15 mouse cellular contexts compared by ENCODE assay signal in genomic region chr2:103656028-103656427, GRCm38 (mm10).
DNase-seq lines count a peak whose midpoint lies in the region; ATAC-seq and TF ChIP-seq lines count a peak whose summit lies in the region.
"Had no signal": no experiment of that assay in that cellular context is flagged by ENCODE, and none has a peak within 500 bp of the region (broad histone marks: within the 10 kb centered on the region; RNA-seq: fewer than 3 reads in every experiment).

No protein-coding gene starts in this region.

- H3K27me3 ChIP-seq in C2C12 (ENCODE audit: control insufficient read depth, insufficient read depth, insufficient read length) (no peaks in the 10 kb centered on the region), myocyte (ENCODE audit: control insufficient read depth, insufficient read depth, insufficient read length) (no peaks in the 10 kb centered on the region)
- H3K27me3 ChIP-seq in forebrain, embryonic 12.5 days, result no peaks in the 10 kb centered on the region; the same call in 1 of the 2 replicates
- H3K27me3 ChIP-seq: kidney, embryonic 15.5 days had no signal

- H3K79me2 ChIP-seq in C2C12 (ENCODE audit: control insufficient read depth, insufficient read depth) (no peaks in the 10 kb centered on the region), myocyte (ENCODE audit: control insufficient read depth, insufficient read depth) (no peaks in the 10 kb centered on the region)

- DNase-seq in 3T3-L1 (ENCODE audit: low read depth, low spot score) (peak; percentile 86), R1 (ENCODE audit: low read depth, low spot score) (peak; percentile 57)
- DNase-seq in thymus, postnatal 10 days (ENCODE audit: low spot score in 2 of 2), result no peak
- no peak for DNase-seq in left cerebral cortex, adult 11 months (ENCODE audit: low spot score)
- DNase-seq: adrenal gland, postnatal 36 days; cerebellum, postnatal 14 days; forebrain, postnatal 0 days; gastrocnemius, postnatal 10 days; liver; spleen, adult 18-20 months had no signal

- H3K79me3 ChIP-seq in C2C12 (ENCODE audit: low read depth), result no peaks in the 10 kb centered on the region

- TF ChIP-seq POLR2A in myocyte (IDR thresholded peaks at IDR 0.05; ENCODE audit: insufficient read length, low read depth), result no peak

- peak overlapping the region; percentile 20 for H3K4me2 ChIP-seq in myocyte (ENCODE audit: low read depth)
- no peak overlapping the region for H3K4me2 ChIP-seq in forebrain, embryonic 12.5 days
- H3K4me2 ChIP-seq: kidney, embryonic 15.5 days had no signal

- H3K4me1 ChIP-seq in forebrain, embryonic 12.5 days, result peaks cover 14% of the 10 kb centered on the region

- TF ChIP-seq CTCF in C2C12 (IDR thresholded peaks at IDR 0.05; ENCODE audit: control insufficient read depth, insufficient read depth, insufficient read length), result no peak

- no peak overlapping the region for H3K9ac ChIP-seq in forebrain, embryonic 12.5 days
- H3K9ac ChIP-seq: forebrain, postnatal 0 days; kidney, embryonic 15.5 days had no signal

- H3K36me3 ChIP-seq in C2C12 (ENCODE audit: control insufficient read depth, insufficient read depth) (no peaks in the 10 kb centered on the region), myocyte (ENCODE audit: control insufficient read depth, insufficient read depth) (no peaks in the 10 kb centered on the region)
- no peaks in the 10 kb centered on the region for H3K36me3 ChIP-seq in forebrain, embryonic 12.5 days (replicated peaks)
- H3K36me3 ChIP-seq: kidney, embryonic 15.5 days had no signal

- no peak overlapping the region for H3K27ac ChIP-seq in forebrain, embryonic 12.5 days
- H3K27ac ChIP-seq: kidney, embryonic 15.5 days; layer of hippocampus, adult 2 months had no signal

- peak overlapping the region; percentile 24 for H3ac ChIP-seq in C2C12 (ENCODE audit: control insufficient read depth, insufficient read length, low read depth)
- no peak overlapping the region for H3ac ChIP-seq in myocyte (ENCODE audit: control insufficient read depth, insufficient read length)

- ATAC-seq in forebrain, embryonic 12.5 days (ENCODE audit: low FRiP score), result no peak
- ATAC-seq: forebrain, postnatal 0 days had no signal

- no peak overlapping the region for H3K4me3 ChIP-seq in C2C12 (ENCODE audit: insufficient read depth, poor library complexity, severe bottlenecking)
- H3K4me3 ChIP-seq in myocyte, result no peak overlapping the region
- H3K4me3 ChIP-seq in forebrain, embryonic 12.5 days (replicated peaks), result no peak overlapping the region
- H3K4me3 ChIP-seq: kidney, embryonic 15.5 days; layer of hippocampus, adult 2 months had no signal

- no peaks in the 10 kb centered on the region for H3K9me3 ChIP-seq in forebrain, embryonic 12.5 days
- H3K9me3 ChIP-seq: kidney, embryonic 15.5 days had no signal

TF ChIP-seq in C2C12, 6 proteins besides CTCF, POLR2A, EP300 and RAD21:
- TF ChIP-seq USF1 (IDR thresholded peaks at IDR 0.05; ENCODE audit: low read depth), result no peak
- no peak for TF ChIP-seq CEBPB (IDR thresholded peaks at IDR 0.05; ENCODE audit: low read depth)
- peak; percentile 51 for TF ChIP-seq FOSL1 (IDR thresholded peaks at IDR 0.05; ENCODE audit: insufficient read depth, low read length, poor library complexity, severe bottlenecking)
- no peak for TF ChIP-seq MYOD1 (IDR thresholded peaks at IDR 0.05; ENCODE audit: control insufficient read depth, insufficient read length, low read depth)
- TF ChIP-seq MAX (IDR thresholded peaks at IDR 0.05), result no peak
- TF ChIP-seq MYOG (IDR thresholded peaks at IDR 0.05; ENCODE audit: control insufficient read depth, extremely low read depth, insufficient read length), result no peak

TF ChIP-seq in myocyte, 11 proteins besides CTCF, POLR2A, EP300 and RAD21:
- TF ChIP-seq E2F4 (IDR thresholded peaks at IDR 0.05; ENCODE audit: insufficient read depth), result no peak
- TF ChIP-seq CEBPB (IDR thresholded peaks at IDR 0.05; ENCODE audit: insufficient read depth, poor library complexity, severe bottlenecking), result no peak
- no peak for TF ChIP-seq SRF (IDR thresholded peaks at IDR 0.05; ENCODE audit: control insufficient read depth, insufficient read length, low read depth)
- TF ChIP-seq MYOD1 (IDR thresholded peaks at IDR 0.05; ENCODE audit: control insufficient read depth in 1 of 3, insufficient read length in 2 of 3, low read depth in 2 of 3), result no peak
- TF ChIP-seq TCF12 (IDR thresholded peaks at IDR 0.05; ENCODE audit: insufficient read depth, poor library complexity, severe bottlenecking), result no peak
- no peak for TF ChIP-seq POLR2AphosphoS2 (IDR thresholded peaks at IDR 0.05; ENCODE audit: insufficient read length, low read depth)
- TF ChIP-seq REST (IDR thresholded peaks at IDR 0.05; ENCODE audit: insufficient read depth, insufficient read length), result no peak
- no peak for TF ChIP-seq USF1 (IDR thresholded peaks at IDR 0.05; ENCODE audit: low read depth)
- TF ChIP-seq MAX (IDR thresholded peaks at IDR 0.05; ENCODE audit: low read depth), result no peak
- no peak for TF ChIP-seq MYOG (IDR thresholded peaks at IDR 0.05; ENCODE audit: control insufficient read depth in 1 of 3, insufficient read depth in 1 of 3, insufficient read length in 2 of 3, low read depth in 2 of 3)
- TF ChIP-seq TCF3 (IDR thresholded peaks at IDR 0.05; ENCODE audit: insufficient read length, low read depth), result no peak

Comparison
In these comparisons a context has a peak if more than half of its experiments do, and no peak if none do; other contexts are left out.
1. DNase-seq: peak in 3T3-L1 (single experiment) and R1 (single experiment); none in thymus, postnatal 10 days (0 of 2) and left cerebral cortex, adult 11 months (single experiment).